Mouse (Mus musculus) gastrocnemius, adult 18-20 months (tissue): ENCODE data around the gene Cbx7. TPM values are rescaled to one million over a fixed set of nuclear protein-coding genes. Genes with fewer than 3 reads are reported as not detected.

Source experiments
- DNase-seq: peaks from one replicate; pipeline ENCODE4 v3.0.0; 2021; ENCODE audit warnings: low spot score
- total RNA-seq, 2 experiments: library from RNA; stranded (reverse); gene quantifications; 2 replicates each; pipeline ENCODE4 v1.2.3; 2021

The Cbx7 gene
- total RNA-seq, 2 experiments from 2014 or later: 20.5 to 22.9 TPM

DNA sequence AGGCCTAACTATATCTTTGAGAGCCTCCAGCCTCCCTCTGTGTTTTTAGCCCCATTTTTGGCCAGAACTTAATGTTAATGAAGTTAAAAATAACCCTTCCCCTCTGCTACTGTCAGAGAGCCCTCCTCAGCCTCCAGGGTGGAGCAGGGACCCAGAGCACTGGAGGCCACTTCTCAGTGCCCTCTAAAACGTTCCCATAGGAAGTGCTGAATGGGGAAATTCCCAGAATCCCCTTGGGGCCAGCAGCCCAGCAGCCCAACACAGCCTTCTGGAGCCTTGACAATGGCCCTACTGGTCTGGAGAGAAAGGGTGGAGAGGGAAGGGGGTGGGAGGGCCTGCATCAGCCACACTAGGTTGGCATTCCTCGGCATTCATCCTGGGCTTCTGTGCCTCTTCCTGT, 32.7 kb upstream of the Cbx7 start:
- DNase-seq: no peak

DNA sequence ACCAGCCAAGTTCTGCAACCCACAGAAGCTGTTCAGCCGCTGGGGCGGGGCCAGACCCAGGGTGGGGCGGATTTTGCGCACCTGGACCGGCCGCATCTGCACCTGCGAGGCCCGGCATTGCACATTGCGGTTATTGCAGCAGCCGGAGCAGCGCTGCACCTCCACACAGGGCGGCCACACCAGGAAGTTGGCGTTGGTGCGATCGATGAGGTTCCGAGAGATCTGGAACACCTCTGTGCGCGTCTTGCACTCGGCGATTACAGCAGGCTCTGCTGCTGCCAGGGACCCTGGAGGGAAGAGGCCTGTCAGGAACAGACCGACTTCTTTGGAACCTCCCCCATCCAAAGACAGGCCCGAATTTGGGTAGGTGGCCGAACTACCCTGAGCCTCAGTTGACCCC, 30.7 kb upstream of the Cbx7 start:
- DNase-seq: no peak

GRCm38 (mm10) chr15:80000694-80001093, 29.8 kb upstream of the Cbx7 start:
- no peak for DNase-seq

DNA sequence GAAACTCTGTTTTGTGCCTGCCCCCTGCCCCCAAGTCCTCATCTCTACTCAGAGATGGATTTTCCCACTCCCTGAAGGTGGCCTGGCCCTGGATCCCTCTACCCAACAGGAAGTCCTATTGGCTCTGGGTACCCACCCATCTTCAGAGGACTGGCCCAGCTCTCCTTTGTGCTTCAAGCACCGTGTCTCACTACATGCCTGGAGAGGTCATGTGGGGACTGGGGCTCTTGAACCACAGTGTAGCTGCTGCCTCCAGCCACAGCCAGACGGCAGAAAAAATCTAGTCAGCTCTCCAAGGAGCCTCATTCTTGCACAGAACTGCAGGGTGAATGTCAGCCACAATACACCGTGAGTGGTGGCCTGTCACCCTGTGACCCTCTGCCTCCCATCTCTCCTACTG, 27.1 kb upstream of the Cbx7 start:
- no peak for DNase-seq

GRCm38 (mm10) chr15:79996781-79997180, 25.9 kb upstream of the Cbx7 start:
- no peak for DNase-seq

GRCm38 (mm10) chr15:79995552-79995951, 24.6 kb upstream of the Cbx7 start:
- no peak for DNase-seq

DNA sequence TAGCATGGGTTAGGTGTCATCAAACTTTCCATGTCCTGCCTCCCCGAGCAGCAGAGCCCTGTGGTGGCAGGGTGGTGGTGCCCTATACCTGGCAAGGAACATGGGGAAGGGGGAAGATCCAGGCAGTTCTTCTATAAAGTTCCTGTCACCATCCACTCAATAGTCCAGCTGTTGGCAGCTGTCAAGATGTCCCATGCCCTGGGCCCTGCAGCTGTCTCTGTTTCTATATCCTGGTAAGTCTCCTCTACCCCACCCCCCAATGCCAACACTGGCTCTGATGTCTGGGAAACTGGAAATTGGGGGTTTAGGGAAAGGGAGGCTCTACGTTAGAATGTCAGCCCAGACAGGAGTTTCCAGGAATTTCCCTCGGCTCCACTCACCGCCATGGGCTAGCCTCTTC, 23.6 kb upstream of the Cbx7 start:
- no peak for DNase-seq

DNA sequence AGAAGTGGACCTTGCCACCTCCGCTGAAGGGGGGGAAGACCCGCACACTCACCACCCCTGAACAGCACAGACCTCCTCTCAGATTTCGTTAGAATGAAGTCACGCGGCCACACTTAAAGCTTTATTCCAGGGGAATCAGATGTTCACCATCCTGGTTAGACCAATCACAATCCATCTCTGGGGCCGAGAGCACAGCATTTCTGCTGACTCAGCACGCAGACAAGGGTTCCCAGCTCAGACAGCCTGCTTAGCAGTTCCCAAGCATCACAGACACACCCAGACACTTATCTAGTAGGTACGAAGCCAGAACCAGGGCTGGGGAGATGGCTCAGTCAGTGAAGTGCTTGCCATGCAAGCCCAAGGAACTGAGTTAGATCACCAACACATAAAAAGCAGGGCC, 15.3 kb upstream of the Cbx7 start:
- DNase-seq: no peak

GRCm38 (mm10) chr15:79985471-79985870, 14.6 kb upstream of the Cbx7 start:
- DNase-seq: no peak

DNA sequence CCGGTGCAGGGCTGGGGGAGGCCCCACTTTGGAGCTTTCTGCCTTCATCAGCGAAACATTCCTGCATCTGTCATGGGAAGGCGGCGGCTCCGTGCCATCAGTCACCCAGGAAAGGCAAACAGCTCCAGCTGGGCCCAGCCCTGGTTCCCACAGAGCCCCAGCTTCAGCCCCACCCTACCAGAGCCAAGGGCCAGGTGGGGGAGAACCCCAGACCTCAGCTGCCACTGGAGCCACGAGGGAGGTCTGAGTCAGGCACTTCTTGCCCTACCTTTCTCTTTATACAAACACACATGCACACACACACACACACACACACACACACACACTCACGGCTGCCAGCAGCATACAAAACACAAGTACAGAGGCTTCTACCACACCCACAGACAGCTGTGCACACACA, 13.2 kb upstream of the Cbx7 start:
- no peak for DNase-seq

- no peak for DNase-seq
These were observed 9.8 kb upstream of the Cbx7 start for GRCm38 (mm10) chr15:79980716-79981115.

DNA sequence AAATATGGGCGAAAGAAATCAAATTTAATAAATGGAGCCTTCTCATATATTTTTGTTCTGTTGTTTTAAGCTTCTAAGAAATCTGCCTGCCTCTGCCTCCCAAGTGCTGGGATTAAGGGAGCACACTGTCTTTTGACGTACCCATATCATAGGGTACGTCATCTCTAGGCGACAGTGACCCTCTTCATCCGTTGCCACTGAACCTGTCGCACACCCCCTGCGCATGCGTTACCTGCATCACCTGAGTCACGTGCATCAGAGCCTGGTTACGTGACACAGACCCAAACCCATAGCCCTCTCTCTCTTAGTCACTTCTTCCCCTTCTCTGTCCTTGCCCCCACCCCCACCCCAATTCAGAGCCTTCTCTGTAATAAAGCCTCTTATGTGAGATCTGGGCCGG, 1.3 kb upstream of the Cbx7 start:
- DNase-seq: no peak

DNA sequence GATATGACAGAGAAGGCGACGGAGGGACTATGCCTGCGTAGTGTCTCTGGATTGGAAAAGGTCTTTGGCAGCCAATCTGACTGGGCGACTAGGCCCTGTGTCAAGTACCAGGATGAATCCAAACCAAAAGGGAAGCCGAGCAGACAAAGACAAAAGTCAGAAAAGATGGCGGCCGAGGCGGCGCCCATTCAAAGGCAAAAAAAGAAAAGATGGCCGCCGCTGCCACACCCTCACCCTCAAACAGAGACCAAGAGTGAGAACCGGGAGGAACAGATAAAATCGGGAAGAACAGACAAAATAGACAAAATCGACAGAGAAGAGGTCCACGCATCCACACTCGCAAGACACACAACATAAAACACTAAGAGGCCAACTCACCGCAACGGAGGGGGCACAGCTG, 428 bp downstream of the Cbx7 start:
- no peak for DNase-seq

- DNase-seq: no peak
These were observed 3.6 kb downstream of the Cbx7 start for GRCm38 (mm10) chr15:79967346-79967745.

DNA sequence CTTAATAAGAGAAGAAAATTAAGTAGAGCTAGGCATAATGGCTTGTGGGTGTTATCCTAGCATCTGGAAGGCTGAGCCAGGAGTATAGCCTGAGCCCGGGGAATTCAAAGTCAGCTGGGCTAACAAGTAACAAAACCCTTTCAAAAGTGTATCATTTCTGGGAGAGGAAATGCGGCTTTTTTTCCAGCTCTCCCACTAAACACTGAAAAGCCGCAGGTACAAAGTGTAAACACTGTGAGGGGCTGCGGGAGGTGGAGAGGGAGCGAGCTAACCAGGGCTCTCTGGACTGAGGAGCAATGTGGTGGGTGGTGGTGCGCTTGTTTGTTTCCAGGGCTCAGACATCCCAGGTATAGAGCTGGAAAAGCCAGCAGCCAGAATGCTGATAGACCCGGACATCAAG, 6.5 kb downstream of the Cbx7 start:
- no peak for DNase-seq

GRCm38 (mm10) chr15:79962661-79963060, 8.3 kb downstream of the Cbx7 start:
- no peak for DNase-seq

- peak; percentile 39 for DNase-seq
These were observed 9.5 kb downstream of the Cbx7 start for GRCm38 (mm10) chr15:79961366-79961921.

DNA sequence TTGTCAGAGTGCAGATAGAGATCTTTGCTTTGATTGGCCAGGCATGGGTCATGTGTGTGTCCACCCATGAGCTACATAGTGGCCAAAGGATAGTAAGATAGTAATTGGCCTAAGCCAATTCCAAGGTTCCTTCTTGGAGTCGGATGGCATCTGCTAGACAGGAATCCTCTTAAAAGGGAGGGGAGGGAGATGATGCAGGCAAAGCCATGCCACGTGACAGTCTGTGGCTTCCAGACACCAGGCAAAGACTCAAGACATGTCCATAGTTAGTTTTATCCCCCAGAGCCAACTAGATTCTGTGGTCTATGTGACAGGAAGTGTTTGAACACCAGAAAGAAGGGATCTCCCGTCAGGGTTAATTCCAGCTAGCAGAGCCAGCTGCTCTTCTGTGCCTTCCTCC, 12.5 kb downstream of the Cbx7 start:
- DNase-seq: no peak

DNA sequence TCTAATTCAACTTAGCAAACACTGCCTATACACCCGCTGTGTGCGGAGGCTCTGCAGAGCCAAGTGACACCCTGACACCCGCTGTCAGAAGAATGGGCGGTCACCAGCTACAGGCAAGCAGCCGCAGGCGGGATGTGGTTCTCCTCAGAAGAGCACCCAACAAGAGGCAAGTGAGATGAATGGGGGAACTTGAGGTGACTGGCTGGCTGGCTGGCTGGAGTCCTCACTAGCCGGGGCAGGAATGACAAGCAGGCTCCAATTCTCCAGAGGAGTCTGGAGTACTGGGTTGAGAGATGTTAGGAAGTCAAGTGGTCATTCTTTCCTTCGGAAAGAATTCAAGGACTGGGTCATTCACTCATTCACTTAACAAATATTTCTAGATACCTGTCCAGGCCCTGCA, 14.4 kb downstream of the Cbx7 start:
- no peak for DNase-seq

GRCm38 (mm10) chr15:79953470-79953869, 17.4 kb downstream of the Cbx7 start:
- no peak for DNase-seq

- no peak for DNase-seq
These were observed 18.3 kb downstream of the Cbx7 start for GRCm38 (mm10) chr15:79952504-79953231.

GRCm38 (mm10) chr15:79951730-79952503, 19.0 kb downstream of the Cbx7 start:
- DNase-seq: no peak

DNA sequence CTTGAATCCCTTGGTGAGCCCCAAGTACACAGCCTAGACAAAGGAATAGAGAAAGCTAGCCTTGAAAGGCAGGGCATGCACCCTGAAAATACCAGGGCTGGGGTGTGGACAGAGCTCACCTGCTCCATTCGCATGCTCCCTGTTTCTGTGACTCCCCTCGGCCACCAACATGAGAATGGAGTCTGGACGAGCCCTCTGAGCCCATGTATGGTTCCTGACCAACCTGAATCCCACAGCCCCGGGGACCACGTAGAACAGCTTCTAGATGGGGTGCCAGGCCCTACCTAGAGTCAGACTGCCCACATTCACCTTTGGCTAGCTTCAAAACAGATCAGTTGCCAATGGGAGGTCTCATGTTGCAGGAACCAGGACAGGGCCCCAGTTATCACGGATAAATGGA, 19.7 kb downstream of the Cbx7 start:
- DNase-seq: no peak
